Mouse (Mus musculus): ENCODE results near the gene Gpr179.

- TF ChIP-seq POLR2A (IDR thresholded peaks at IDR 0.05; ENCODE audit: insufficient read length, low read depth): no peak
- no peak for TF ChIP-seq MAX (IDR thresholded peaks at IDR 0.05; ENCODE audit: low read depth)
- no peak for TF ChIP-seq POLR2AphosphoS2 (IDR thresholded peaks at IDR 0.05; ENCODE audit: insufficient read length, low read depth)
Observed at GRCm38 (mm10) chr11:97333896-97334295, 18.0 kb downstream of the Gpr179 start.

Data from myocyte (in vitro differentiated cells).